Mouse (Mus musculus) urinary bladder, postnatal 25 days (tissue): ENCODE measurements at regions not wholly inside any gene's neighbourhood (a gene's known extent, or its start where the extent isn't known, plus 50 kb on each side); places are given as distances from the start of the nearest gene placed in this dataset.

Experiments used
- DNase-seq: peaks from one replicate; pipeline ENCODE4 v3.0.0; 2022; ENCODE audit warnings: low spot score

DNA sequence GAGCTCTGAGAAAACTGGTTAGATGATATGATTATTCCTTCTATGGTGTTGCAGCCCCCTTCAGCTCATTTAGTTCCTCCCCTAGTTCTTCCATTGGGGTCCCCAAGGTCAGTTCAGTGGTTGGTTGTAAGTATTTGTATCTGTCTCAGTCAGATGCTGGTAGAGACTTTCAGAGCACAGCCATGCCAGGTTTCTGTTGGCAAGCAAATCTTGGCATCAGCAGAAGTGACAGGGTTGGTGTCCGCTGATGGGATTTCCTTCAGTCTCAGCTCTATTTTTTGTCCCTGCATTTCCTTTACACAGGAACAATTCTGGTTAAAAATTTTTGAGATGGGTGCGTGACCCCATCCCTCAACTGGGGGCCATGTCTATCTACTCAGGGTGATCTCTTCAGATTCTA is 55.3 kb upstream of the Spaca1 start:
- no peak for DNase-seq

DNA sequence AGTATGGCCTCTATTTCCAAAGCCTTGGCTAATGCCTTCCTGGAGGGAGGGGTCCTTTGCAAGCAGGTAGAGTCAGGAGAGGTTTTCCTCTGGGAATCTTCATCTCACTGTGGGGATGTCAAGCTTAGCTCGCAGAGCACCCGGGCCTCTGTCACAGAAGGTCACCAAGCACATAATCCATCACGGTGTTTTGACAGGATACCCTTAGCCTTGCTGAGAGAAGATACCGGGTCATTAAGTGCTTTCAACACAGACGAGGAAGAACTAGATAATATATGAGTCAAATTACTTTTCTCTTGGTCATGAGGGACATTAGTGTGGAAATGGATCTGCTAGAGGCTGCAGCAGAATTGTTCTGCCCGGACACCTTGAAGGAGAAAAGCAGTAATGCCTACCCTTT is 64.3 kb upstream of the Spaca1 start:
- DNase-seq, result no peak

DNA sequence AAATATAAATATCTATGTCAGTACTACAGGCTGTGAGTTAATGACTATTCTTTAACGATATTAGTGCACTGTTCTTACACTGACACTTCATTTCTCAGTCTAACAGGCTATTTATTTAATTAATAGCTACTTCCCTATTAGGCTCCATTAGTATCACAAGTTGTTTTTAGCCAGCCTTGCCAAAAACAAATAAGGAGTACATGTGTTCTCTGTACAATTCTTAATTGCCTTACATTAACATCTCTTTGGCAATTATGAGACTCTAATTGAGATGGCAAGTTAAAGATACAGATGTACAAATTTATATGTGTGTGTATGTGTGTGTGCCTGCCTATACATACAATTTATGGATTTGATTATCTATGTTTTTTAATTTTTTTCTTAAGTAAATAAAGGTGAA is 67.1 kb upstream of the Spaca1 start:
- no peak for DNase-seq

DNA sequence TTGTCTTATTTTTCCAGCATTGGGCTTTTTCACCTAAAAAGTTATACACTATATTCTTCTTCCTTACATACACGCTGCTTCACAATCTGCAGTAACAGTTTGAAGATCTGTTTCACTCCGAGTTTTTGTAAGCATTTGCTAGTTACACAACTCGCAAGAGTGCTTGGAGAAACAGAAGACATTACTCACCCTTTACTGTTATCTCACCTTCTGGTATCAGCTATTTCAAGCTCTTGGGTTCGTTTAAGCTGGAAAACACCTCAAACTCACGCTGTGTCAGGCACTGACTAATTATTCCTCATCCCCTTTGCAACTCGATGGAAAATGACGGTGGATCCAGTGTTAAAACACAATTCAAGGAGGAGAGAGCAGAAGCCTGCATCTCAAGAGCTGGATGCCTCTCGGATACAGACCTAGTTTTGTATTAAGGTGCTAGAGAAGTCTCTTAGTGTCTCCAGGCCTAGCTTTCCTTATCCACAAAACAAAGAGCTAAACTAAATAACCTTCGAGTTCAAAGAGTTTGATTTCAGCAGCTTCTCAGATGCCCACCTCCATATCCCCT is 73.0 kb upstream of the Spaca1 start:
- no peak for DNase-seq

DNA sequence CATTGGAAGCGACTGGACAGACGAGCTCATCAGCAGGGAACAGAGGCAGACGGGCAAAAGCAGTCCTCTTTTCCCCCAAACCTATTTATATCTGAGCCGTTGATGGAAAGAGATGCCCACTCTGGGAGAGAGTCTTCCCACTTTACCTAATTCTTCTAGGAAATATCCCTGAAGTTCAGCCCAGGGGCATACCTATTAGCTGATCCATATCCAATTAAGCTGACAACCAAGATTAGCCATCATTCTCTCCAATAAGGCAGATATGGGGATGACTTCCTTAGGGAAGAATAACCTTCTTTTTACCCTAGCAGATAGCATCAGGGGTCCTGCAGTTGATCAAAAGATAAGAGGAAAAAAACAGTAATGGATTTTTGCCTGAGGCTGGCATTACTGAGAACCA is 78.2 kb upstream of the Spaca1 start:
- no peak for DNase-seq

DNA sequence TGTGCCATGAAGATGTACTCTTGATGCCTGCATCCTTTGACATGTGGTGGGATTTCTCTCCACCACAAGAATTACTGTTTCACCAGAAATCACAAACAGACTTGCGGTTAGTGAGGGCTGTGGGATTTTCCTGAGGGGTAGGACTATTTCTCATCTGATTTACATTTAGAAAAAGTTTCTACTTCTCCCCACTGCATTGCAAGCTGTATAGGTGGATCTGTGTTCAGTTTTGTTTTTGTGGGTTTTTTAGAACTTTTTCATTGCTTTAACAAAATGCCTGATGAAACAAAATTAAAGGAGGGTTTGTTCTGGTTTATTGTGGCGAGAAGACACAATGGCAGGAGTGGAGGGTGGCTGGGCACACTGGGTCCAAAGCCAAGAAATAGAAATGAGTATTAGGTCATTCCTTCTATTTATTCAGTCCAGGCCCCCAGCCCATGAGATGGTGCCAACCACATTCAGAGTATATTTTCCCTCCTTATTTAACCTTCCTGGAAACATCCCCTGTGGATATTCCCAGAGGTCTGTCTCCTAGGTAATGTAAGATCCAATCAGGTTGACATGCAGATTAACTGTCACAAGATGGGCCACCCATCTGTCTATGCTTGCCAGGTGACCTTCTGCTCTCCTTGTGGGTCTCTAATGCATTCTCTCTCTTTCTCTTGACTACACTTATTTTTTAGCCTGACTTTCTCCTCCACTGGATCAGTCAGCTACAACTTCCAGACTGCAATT is 96.3 kb upstream of the Spaca1 start:
- no peak for DNase-seq

DNA sequence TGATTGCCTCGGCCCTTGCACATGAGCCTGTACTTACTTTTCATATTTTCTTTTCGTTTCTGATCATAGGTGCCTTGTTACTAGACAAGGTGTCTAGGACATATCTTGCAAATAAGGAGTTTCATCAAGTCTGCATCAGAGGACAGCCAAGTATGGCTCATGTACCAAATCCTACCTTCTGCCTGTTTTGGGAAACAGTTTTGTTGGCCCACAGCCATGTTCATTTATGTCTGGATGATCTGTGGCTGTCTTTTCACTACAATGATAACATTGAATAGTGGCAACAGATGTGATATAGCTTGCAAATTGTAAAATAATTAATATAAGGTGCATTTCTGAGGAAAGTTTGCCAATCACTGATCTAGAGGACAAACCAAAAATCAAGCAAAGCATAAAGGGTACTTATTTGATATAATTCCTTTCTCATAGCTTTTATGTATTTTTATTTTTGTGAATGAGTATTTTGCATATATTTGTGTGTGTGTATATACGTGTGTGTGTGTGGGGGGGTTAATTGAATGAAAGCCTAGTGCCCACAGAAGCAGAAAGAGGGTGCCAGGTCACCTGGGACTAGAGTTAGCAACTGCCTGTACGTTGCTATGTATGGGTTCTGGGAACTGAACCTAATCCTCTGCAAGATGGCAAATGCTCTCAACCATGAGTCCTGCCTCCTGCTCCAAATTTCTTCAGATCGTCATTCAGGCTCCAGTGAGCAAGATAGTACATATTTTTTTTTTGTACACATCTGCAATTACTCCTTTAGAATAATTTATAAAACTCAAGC is 99.2 kb upstream of the Spaca1 start:
- no peak for DNase-seq

DNA sequence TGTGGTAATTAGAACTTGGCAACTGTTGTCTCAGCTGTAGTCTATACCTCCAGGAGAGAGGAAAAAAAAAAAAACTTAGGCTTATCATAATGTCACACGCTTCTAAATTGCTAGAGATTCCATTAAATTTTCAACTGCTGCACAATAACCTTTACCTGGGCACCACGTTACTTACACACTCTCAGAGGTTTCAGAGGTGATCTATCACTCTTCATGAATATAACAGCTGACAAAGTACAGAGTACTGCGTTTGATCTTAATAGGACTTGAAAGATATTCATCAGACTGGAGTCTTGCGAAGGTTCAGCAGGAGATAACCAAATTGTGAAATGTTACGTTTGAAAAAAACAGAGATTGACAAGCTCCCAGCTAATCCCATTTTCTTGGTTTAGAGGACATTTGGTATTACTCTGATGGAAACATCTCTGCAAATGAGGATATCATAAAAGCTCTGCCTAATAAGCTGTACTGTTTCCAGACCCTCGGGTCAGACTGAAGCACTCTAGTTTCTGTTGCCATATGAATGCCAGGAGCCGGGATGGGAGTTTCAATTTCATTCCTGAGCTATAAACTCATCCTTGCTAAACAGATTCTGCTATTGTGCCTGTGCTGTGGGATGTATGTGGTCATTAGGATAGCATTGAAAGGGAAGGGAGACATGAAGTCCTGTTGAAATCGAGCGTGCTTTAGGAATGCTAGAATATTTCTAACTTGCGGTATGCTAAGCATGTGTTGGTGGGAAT is 101.8 kb upstream of the Spaca1 start:
- DNase-seq, result no peak

DNA sequence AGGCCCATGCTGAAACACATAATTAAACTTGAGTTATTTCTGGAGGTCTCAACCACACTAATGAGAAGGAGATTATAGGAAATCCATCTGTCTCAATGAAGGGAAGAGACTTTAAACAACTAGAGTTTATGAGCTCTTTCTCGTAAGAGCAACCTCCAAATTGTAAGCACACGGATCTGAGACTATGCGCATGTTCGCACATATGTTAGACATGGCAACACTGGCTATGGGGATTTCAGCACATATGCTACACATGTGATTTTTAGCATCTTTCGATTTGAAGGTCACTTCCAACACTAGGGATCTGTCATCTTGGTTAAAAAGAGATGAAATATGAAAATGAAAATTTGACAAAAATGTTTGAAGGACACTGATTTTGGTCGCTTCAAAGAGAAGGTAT is 105.5 kb upstream of the Spaca1 start:
- DNase-seq, result no peak

DNA sequence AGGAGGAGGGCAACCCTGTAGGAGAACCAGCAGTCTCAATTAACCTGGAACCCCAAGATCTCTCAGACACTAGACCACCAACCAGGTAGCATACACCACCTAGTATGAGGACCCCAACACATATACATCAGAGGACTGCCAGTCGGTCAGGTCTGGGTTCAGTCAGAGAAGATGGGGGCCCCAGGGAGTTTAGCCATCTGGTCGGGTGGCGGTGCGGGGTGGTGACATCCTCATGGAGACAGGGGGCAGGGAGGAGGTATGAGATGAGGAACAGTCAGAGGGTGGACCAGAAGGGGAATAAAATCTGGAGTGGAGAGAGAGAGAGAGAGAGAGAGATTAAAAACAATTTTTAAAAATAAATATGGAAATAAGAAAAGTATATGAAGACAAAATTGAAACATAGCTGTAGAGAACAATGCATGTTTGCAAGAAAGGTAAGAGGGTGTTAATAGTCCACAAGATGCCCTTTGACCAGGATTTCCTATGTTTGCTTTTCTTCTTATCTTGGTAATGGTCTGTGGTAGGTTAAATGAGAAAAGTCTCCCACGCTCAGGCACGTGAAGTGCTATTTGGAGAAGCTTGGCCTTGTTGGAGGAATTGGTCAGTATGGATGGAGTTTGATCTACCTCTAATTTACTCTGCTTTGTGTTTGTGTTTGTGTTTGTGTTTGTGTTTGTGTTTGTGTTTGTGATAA is 108.0 kb upstream of the Spaca1 start:
- no peak for DNase-seq

DNA sequence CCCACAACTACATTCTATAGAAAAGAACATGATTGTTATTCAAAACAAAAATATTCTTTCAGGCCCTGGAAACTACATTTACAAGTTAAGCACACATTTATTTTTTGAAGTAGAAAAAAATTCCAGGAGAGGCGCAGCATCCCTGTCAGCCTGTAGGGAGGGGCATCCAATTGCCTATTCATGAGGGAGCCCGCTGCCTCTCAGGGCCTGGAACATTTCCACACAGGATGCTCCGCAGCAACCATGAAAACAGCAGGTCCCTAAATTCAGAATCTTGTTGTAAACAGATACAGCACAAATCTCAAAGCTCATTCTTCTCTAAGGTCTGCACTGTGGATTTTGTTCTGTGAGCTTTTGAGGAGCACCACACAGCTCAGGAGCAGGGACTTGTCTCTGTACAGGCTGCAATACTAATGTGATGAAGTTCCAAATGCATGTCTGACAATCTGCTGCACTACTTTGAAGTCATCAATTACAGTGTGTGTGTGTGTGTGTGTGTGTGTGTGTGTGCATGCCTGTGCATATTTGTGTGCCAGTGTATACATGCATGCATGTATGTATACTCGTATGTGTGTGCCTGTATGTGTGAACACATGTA is 121.4 kb upstream of the Spaca1 start:
- DNase-seq, result no peak

DNA sequence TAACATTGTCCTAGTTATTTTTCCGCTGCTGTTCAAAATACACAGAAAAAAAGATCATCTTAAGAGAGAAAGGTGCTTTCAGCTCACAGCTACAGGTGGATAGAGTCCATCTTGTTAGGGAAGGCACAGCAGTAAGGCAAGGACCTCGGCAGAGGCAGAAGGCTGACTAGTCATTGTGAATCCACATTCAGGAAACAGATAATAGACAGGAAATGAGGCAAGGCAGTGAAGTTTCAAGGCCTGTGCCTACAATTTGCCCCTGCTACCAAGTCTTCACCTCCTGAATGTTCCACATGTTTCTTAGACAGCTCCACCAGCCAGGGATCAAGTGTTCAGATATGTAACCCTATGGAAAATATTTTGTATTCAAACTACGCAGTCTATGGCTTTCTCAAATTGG is 122.0 kb upstream of the Spaca1 start:
- no peak for DNase-seq

DNA sequence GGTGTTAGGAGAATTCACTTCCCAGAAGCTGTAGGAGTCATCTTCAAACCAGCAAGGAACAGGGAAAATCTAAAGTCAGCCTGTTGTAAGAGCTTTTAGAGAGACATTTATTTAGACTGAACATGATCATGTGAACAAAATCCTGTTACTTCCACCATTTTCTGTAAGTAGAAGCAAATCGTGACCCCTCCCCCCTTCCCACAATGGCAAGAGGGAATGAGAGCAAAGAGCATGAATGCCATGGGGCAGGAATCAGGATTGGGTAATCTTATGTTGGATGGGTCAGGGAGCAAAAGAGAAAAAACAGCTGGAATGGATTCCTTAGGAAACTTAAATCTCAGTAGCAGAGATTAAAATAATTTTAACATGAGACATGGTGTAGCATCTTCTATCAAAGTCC is 127.4 kb upstream of the Spaca1 start:
- DNase-seq, result no peak

DNA sequence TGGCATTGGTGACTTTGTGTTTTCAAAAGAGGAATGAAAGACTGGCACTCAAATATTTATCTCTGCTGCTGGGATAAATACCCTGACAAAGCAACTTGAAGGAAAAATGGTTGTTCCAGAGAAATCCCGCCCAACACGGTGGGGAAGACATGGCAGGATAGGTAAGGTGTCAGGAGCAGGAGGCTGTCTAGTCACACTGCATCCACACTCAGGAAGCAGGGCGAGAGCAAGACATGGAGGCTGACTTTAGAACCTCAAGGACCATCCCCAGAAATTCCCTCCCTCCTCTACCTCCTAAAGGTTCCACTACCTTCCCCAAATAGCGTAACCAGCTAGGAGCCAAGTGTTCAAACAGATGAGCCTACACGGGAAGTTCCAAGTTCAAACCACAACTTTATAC is 136.5 kb upstream of the Spaca1 start:
- no peak for DNase-seq

DNA sequence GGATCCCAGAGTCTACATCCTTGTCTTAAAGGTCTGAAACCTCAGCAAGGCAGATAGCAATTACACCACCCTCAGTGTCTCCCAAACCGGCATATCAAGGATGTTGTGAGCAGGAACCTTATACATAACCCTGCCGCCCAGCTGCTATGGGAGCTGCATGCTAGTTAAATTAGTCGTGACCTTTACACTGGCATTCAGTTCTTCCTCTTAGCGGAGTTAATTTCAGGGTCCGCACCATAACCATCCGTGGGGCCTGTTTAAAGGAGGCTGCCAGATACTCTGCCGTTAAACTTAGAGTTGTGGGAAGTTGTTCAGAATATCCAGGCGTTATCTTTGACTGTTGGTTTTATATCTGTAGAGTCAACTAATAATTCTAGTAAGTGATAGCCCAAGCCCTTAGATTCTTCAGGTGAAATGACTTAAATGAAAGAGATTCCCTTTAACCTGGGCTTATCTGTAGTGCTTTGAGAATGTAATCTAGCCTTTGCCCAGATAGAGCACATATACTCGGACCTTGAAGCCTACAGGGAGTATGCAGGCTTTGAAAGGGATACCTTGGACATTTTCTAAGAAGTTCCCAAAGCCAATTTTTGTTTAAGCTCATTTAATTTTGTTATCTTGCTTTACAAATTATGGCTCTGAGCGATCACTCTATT is 153.3 kb upstream of the Spaca1 start:
- no peak for DNase-seq

DNA sequence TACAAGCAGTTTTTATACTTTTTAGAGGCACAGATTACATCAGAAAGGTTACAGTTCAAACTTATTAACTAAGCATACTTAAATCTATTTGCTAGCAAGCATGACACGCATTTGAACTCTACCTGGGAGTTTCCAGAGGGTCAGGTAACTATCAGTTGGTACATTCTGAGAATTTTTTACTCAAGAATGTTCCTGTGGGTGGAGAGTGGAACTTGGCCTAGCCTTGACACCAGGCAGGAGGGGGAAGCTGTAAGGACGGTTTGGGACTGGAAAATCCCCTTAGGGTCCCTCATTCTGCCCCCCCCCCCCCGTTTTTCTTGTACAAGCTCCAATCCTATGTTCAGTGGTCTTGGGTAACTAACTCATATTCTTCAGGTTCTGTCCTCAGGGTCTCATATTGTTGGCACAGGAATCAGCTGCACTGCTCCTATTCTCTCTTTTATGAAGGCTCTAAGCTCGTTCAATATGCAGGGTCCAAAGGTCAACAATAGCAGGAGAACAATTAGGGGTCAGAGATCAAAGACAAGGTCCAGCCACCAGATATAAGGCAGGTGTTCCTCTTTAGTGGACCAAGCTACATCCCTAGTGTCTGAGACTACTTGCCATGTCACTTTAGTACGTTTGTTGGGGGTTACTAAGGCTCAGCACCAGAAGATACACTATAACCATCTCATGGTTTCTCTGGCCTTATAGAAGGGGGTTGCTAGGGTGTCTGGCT is 159.3 kb upstream of the Spaca1 start:
- DNase-seq, result no peak

DNA sequence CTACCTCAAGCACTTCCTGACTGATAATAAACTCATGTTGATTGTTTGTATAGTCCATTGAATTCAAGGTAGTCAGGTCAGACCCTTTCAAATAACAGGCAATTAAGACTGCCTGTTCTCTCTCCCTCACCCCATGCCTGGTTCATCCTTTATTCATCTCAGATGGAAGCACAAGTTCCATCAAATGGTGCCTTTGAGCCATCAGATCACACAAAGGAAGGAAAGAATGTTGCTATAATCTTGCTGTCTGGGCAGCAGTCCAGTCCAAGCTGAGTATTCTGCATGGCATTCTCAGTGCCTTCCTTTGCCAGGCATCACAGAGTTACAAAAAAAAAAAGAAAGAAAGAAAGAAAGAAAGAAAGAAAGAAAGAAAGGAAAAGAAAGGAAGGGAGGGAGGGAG is 163.7 kb upstream of the Spaca1 start:
- DNase-seq, result no peak

DNA sequence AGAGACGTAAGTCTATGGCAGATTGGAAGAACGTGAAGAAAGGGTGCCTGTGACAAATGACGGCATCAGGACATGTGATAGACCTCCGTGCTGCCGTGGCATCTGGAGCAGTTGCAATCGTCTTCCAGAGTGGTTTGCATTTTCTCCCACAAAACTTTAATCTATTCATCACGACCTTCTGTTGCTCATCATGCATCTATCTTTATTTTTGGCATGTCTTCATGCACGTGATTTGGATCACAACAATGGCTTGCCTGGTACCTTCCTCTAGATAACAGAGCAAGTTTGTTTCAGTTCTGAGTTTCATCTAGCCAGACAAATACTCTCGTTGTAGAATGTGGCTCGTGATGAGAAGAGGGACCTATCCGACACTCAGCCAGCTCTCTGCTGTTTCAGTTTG is 164.4 kb upstream of the Spaca1 start:
- no peak for DNase-seq

DNA sequence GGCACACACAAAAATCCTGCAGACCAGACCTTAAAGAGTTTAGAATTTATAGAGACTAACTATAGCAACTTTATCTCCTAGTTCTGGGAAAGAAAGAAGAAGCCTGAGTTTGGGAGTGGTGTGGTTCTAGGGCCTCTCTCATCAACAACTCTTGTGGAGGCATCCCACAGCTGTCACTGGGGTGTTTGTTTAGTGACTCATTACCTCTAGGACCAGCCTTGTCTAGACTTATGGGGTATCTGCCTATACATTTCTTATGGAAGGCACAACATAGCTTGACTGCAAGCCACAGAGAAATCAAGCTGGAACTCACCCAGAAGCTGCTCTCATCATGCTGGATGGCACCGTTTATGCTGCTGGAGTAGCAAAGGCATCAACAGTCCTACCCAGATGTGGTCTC is 171.9 kb upstream of the Spaca1 start:
- no peak for DNase-seq

DNA sequence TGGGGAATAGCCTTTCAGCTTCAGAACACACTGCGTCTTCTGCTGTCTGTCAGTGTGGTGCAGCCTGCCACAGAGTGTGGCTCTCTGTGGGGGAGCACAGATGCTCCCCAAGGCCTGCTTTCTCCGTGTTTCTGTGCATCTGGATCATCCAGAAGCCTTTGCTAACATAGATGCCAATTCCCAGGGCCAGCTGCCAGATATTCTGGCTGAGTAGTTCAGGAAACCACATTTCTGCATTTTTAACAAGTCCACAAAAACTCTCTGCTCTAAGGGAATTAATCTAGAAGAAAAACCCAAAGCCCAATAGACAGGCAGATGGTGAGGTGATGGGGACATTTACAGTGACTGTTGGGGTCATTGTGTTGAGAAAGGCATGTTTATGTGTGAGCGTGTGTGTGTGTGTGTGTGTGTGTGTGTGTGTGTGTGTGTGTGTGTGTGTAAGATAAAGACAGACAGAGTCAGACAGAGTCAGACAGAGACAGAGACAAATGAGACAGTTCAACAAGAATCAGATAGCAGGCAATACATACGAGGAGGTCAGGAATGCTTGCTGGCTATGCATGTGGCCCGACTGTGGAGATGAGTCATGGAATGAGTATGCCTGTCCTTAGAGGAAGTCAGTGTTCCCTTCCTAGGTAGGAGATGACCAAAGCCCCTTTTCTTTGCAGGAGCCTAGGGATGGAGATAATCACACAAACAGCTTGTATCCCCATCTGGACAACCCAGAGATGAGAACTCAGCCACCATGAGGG is 176.3 kb upstream of the Spaca1 start:
- no peak for DNase-seq
